Mouse (Mus musculus): Measurements from ENCODE around the gene Crb3.

DNA sequence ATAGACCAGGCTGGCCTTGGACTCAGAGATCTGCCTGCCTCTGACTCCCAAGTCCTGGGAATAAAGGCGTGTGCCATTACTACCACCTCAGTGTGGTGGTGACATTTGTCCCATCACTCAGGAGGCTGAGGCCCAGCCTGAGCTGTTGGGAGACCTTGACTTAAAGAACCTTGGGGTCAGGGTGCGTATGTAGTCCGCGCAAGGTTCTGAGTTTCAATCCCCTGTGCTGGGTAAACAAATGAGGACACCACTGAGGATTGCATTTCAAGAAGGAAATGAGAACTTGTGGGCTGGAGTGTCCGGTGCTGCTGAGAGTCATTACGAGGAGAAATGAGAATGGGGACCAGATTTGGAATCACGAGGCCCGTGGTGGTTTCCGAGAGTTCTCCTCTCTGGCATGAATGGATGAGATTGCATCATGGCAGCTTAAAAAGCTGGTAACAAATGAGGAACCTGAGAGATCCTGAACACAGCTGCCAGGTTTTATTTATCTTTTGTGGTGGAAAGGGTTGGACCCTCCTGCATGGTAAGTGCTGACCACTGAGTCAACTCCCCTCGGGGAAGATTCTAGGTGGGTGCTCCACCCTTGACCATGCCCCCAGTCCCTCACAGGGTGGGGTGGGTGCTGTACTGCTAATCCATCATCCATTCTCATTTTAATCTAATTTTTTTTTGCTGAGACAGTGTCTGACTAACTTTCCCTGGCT is 54.0 kb downstream of the Crb3 start:
- no peak for TF ChIP-seq POLR2A (IDR thresholded peaks at IDR 0.05; ENCODE audit: insufficient read length, low read depth)
- no peak for TF ChIP-seq CEBPB (IDR thresholded peaks at IDR 0.05; ENCODE audit: insufficient read depth, poor library complexity, severe bottlenecking)
- TF ChIP-seq USF1 (IDR thresholded peaks at IDR 0.05; ENCODE audit: low read depth): no peak
- TF ChIP-seq E2F4 (IDR thresholded peaks at IDR 0.05; ENCODE audit: insufficient read depth): no peak
- no peak for TF ChIP-seq POLR2AphosphoS2 (IDR thresholded peaks at IDR 0.05; ENCODE audit: insufficient read length, low read depth)
- TF ChIP-seq TCF12 (IDR thresholded peaks at IDR 0.05; ENCODE audit: insufficient read depth, poor library complexity, severe bottlenecking): no peak
- TF ChIP-seq SRF (IDR thresholded peaks at IDR 0.05; ENCODE audit: control insufficient read depth, insufficient read length, low read depth): no peak
- no peak for TF ChIP-seq MAX (IDR thresholded peaks at IDR 0.05; ENCODE audit: low read depth)
- no peak for TF ChIP-seq MYOD1 (IDR thresholded peaks at IDR 0.05; ENCODE audit: control insufficient read depth in 1 of 3, insufficient read length in 2 of 3, low read depth in 2 of 3)
- TF ChIP-seq MYOG (IDR thresholded peaks at IDR 0.05; ENCODE audit: control insufficient read depth in 1 of 3, insufficient read depth in 1 of 3, insufficient read length in 2 of 3, low read depth in 2 of 3): no peak
- no peak for TF ChIP-seq REST (IDR thresholded peaks at IDR 0.05; ENCODE audit: insufficient read depth, insufficient read length)

All from myocyte (in vitro differentiated cells).